Mouse (Mus musculus): ENCODE measurements around the gene Slc9a1.

DNA sequence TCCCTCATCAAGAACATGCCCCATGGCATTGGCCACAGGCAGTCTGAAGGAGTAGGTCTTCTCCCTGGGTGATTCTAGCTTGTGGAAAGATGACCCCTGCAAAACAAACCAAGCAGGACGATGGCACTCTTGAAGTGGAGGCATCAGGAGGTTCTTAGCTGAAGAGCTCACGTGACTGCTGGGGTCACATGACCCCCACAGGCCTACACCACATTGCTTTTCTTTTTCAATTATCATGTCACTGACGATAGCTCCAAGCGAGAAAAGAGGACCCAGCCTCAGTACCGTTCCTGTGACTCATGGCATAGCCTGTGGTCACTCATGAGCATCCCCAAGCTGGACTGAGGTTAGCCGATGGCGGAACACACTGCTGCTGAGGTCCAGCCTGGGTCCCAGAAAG is 44.1 kb downstream of the Slc9a1 start:
- no peak for TF ChIP-seq CTCF (IDR thresholded peaks at IDR 0.05; ENCODE audit: extremely low read depth, insufficient read depth, insufficient read length, insufficient replicate concordance)
- TF ChIP-seq POLR2A (IDR thresholded peaks at IDR 0.05; ENCODE audit: low read depth, low read length): no peak

All from spleen, adult 2 months (tissue).